Mouse (Mus musculus): ENCODE data around the gene Nlgn3.

DNA sequence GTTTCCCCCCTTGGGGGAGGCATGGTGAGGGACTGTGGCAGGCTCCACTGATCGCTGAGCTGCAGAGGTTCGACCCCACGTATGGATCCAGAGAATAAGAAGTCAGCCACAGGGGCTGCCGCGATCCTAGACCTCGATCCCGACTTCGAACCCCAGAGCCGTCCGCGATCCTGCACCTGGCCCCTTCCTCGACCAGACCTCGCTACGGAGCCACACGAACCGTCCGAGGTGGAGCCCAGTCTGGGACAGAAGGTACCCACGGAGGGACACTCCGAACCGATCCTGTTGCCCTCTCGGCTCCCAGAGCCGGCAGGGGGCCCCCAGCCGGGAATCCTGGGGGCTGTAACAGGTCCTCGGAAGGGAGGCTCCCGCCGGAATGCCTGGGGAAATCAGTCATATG, 44.2 kb upstream of the Nlgn3 start:
- no peak for TF ChIP-seq POLR2A (IDR thresholded peaks at IDR 0.05; ENCODE audit: low read depth, low read length)
- TF ChIP-seq HCFC1 (IDR thresholded peaks at IDR 0.05; ENCODE audit: low read depth, low read length) = no peak
- no peak for TF ChIP-seq EP300 (IDR thresholded peaks at IDR 0.05; ENCODE audit: low read length)
- TF ChIP-seq SMC3 (IDR thresholded peaks at IDR 0.05; ENCODE audit: low read depth, low read length) = no peak
- no peak for TF ChIP-seq GABPA (IDR thresholded peaks at IDR 0.05; ENCODE audit: insufficient replicate concordance, low read depth, low read length)
- TF ChIP-seq CTCF (conservative IDR thresholded peaks at IDR 0.05 in 1 of 2, IDR thresholded peaks at IDR 0.05 in 1 of 2; ENCODE audit: low read depth in 2 of 2, low read length in 2 of 2) = no peak
- TF ChIP-seq PAX5 (IDR thresholded peaks at IDR 0.05; ENCODE audit: low read length) = no peak
